Mouse (Mus musculus) forebrain, embryonic 13.5 days (tissue): Measurements from ENCODE around the gene Daxx. TPM values are rescaled to one million over a fixed set of nuclear protein-coding genes. Genes with fewer than 3 reads are reported as not detected.

Source experiments
- microRNA-seq: library from miRNA; unstranded; fragments of <30 nt; microRNA quantifications from one replicate; pipeline ENCODE4, GENCODE M21; 2016
- polyA plus RNA-seq: library from polyadenylated mRNA; unstranded; fragments of >200 nt; fragmentation: Nextera tagmentation; extraction: Ambion mirVana; gene quantifications from 2 replicates; pipeline ENCODE4 v1.2.1, GENCODE M21; 2015

Gene Daxx
- polyA plus RNA-seq, 1 experiment from 2014 or later = 60.7 TPM

Small RNA genes lying within 50 kb of the gene (microRNA-seq; reads per million reads assigned to microRNA genes)
- not detected for gene Gm27740

Other genes with a start within 250 kb of the Daxx start
- 349 and 356 TPM in 2 replicates for gene Hnrnpm, start 222.6 kb upstream of the Daxx start, polyA plus RNA-seq
- 52.2 and 56.5 TPM in 2 replicates for gene March2, start 190.7 kb upstream of the Daxx start, polyA plus RNA-seq
- 433 and 441 TPM in 2 replicates for gene Rab11b, start 148.9 kb upstream of the Daxx start, polyA plus RNA-seq
- gene Angptl4, start 127.6 kb upstream of the Daxx start, polyA plus RNA-seq = 8.6 and 10.0 TPM in 2 replicates
- 27.3 and 29.0 TPM in 2 replicates for gene Kank3, start 98.9 kb upstream of the Daxx start, polyA plus RNA-seq
- gene Rps28, start 84.9 kb upstream of the Daxx start, polyA plus RNA-seq = 779 and 868 TPM in 2 replicates
- 473 and 507 TPM in 2 replicates for gene Ndufa7, start 84.8 kb upstream of the Daxx start, polyA plus RNA-seq
- 60.1 and 66.1 TPM in 2 replicates for gene Cd320, start 66.3 kb upstream of the Daxx start, polyA plus RNA-seq
- gene Gm7029, start 35.6 kb upstream of the Daxx start, polyA plus RNA-seq = not detected in 2 replicates
- gene Kifc1, start 18.8 kb upstream of the Daxx start, polyA plus RNA-seq = 6.8 and 7.4 TPM in 2 replicates
- 0.28 and 0.49 TPM in 2 replicates for gene Platr17, start 4.3 kb upstream of the Daxx start, polyA plus RNA-seq
- 12.3 and 15.0 TPM in 2 replicates for gene Tapbp, start 6.5 kb downstream of the Daxx start, polyA plus RNA-seq
- 18.1 and 20.6 TPM in 2 replicates for gene Zbtb22, start 6.5 kb downstream of the Daxx start, polyA plus RNA-seq
- gene Rgl2, start 20.1 kb downstream of the Daxx start, polyA plus RNA-seq = 39.3 and 46.6 TPM in 2 replicates
- 204 and 214 TPM in 2 replicates for gene Pfdn6, start 30.9 kb downstream of the Daxx start, polyA plus RNA-seq
- gene Wdr46, start 31.2 kb downstream of the Daxx start, polyA plus RNA-seq = 28.4 and 29.4 TPM in 2 replicates
- gene B3galt4, start 42.1 kb downstream of the Daxx start, polyA plus RNA-seq = 7.3 and 9.4 TPM in 2 replicates
- gene Vps52, start 46.4 kb downstream of the Daxx start, polyA plus RNA-seq = 58.6 and 61.4 TPM in 2 replicates
- 1,165 and 1,184 TPM in 2 replicates for gene Rps18, start 46.6 kb downstream of the Daxx start, polyA plus RNA-seq
- gene H2-K1, start 90.9 kb downstream of the Daxx start, polyA plus RNA-seq = 12.9 and 24.0 TPM in 2 replicates
- gene Ring1, start 115.3 kb downstream of the Daxx start, polyA plus RNA-seq = 12.4 and 15.3 TPM in 2 replicates
- 76.0 and 88.0 TPM in 2 replicates for gene H2-Ke6, start 118.6 kb downstream of the Daxx start, polyA plus RNA-seq
- 139 and 159 TPM in 2 replicates for gene Slc39a7, start 122.3 kb downstream of the Daxx start, polyA plus RNA-seq
- 52.6 and 57.1 TPM in 2 replicates for gene Rxrb, start 122.4 kb downstream of the Daxx start, polyA plus RNA-seq
- gene Col11a2, start 130.0 kb downstream of the Daxx start, polyA plus RNA-seq = 0.80 and 1.3 TPM in 2 replicates
- gene H2-Oa, start 182.9 kb downstream of the Daxx start, polyA plus RNA-seq = not detected in 2 replicates
- gene H2-DMa, start 210.1 kb downstream of the Daxx start, polyA plus RNA-seq = 8.7 and 10.0 TPM in 2 replicates
- 124 and 125 TPM in 2 replicates for gene Brd2, start 213.2 kb downstream of the Daxx start, polyA plus RNA-seq
- 0.20 TPM in 1 of 2 replicates, not detected in the other for gene H2-DMb2, start 233.9 kb downstream of the Daxx start, polyA plus RNA-seq
- gene H2-DMb1, start 243.7 kb downstream of the Daxx start, polyA plus RNA-seq = 0.20 TPM in 1 of 2 replicates, not detected in the other